Comparison of ENCODE assay signal across 8 mouse cellular contexts in the genomic region with DNA sequence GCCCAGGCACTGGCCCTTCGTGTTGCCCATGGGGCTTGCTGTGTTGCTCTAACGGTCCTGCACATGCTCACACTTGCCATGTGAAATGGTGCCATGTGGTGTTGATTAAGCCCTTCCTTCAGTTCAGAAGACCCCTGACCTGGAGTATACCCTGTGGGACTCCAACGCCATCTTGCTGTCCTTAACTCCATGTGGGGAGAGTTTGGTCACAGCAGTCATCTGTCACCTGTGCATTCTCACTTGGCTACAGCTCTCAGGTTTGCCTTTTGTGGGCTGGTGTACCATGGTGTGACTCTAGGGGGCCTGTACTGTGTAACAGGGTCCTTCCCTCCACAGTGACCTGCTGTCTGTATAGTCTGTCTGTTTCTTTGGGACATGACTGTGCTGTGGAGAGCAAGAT.
DNase-seq lines count a peak whose midpoint lies in the region; ATAC-seq and TF ChIP-seq lines count a peak whose summit lies in the region.

No protein-coding gene starts in this region.

- no peaks in the 10 kb centered on the region for H3K36me3 ChIP-seq in kidney, postnatal 0 days (ENCODE audit: insufficient read depth, low read length)
- no peaks in the 10 kb centered on the region for H3K36me3 ChIP-seq in embryonic facial prominence, embryonic 11.5 days (replicated peaks; ENCODE audit: control insufficient read depth, insufficient read depth, low read depth, low read length)
- H3K36me3 ChIP-seq in intestine, embryonic 15.5 days: no peaks in the 10 kb centered on the region

- no peak overlapping the region for H3K4me2 ChIP-seq in kidney, postnatal 0 days (ENCODE audit: low read length)
- peak overlapping the region; percentile 38 for H3K4me2 ChIP-seq in embryonic facial prominence, embryonic 11.5 days (ENCODE audit: low read depth, low read length)
- peak overlapping the region; percentile 47 for H3K4me2 ChIP-seq in intestine, embryonic 15.5 days (replicated peaks)

- H3K27ac ChIP-seq in kidney, postnatal 0 days: peak overlapping the region; percentile 88
- H3K27ac ChIP-seq in embryonic facial prominence, embryonic 11.5 days (replicated peaks; ENCODE audit: low read depth, low read length): peak overlapping the region; percentile 86
- peak overlapping the region; percentile 88 for H3K27ac ChIP-seq in intestine, embryonic 15.5 days

- H3K9me3 ChIP-seq in kidney, postnatal 0 days (replicated peaks; ENCODE audit: low read length): no peaks in the 10 kb centered on the region
- H3K9me3 ChIP-seq in embryonic facial prominence, embryonic 11.5 days (replicated peaks; ENCODE audit: control insufficient read depth, low read length): no peaks in the 10 kb centered on the region
- no peaks in the 10 kb centered on the region for H3K9me3 ChIP-seq in intestine, embryonic 15.5 days

- peak; percentile 27; the same call in 1 of the 2 replicates for TF ChIP-seq CTCF in kidney, postnatal 0 days (IDR thresholded peaks at IDR 0.05; ENCODE audit: low read depth)

- ATAC-seq in kidney, postnatal 0 days (replicated peaks; ENCODE audit: low FRiP score, low read depth): no peak
- ATAC-seq in embryonic facial prominence, embryonic 11.5 days (replicated peaks; ENCODE audit: insufficient number of reproducible peaks, low FRiP score, low TSS enrichment, low read depth): 0 out of 2 replicates have a peak, but pooled peaks have one; percentile 12
- no peak for ATAC-seq in intestine, embryonic 15.5 days
- no peak for ATAC-seq in megakaryocyte-erythroid progenitor cell, adult 5-6 weeks (replicated peaks; ENCODE audit: low FRiP score, low TSS enrichment, poor library complexity, severe bottlenecking)

- no peak overlapping the region for H3K4me3 ChIP-seq in kidney, postnatal 0 days (replicated peaks; ENCODE audit: low read depth, low read length)
- no peak overlapping the region for H3K4me3 ChIP-seq in embryonic facial prominence, embryonic 11.5 days (ENCODE audit: low read depth, low read length)
- H3K4me3 ChIP-seq in intestine, embryonic 15.5 days (replicated peaks): no peak overlapping the region

- DNase-seq in kidney, postnatal 0 days (ENCODE audit: low spot score): no peak
- DNase-seq in kidney, adult 8-10 months: no peak
- peak; percentile 72 for DNase-seq in embryonic facial prominence, embryonic 11.5 days (ENCODE audit: low spot score)
- DNase-seq in retina, embryonic 14.5 days (ENCODE audit: low spot score): peak; percentile 37
- DNase-seq in layer of hippocampus, adult 11-12 months (ENCODE audit: low spot score): no peak
- no peak for DNase-seq in spleen, postnatal 36 days (ENCODE audit: low spot score in 2 of 2)

- peaks cover 56% of the 10 kb centered on the region for H3K4me1 ChIP-seq in kidney, postnatal 0 days (replicated peaks; ENCODE audit: insufficient read depth, low read length)
- H3K4me1 ChIP-seq in embryonic facial prominence, embryonic 11.5 days (ENCODE audit: control insufficient read depth, insufficient read depth, low read length): peaks cover 38% of the 10 kb centered on the region
- peaks cover 78% of the 10 kb centered on the region for H3K4me1 ChIP-seq in intestine, embryonic 15.5 days (replicated peaks)

- no peaks in the 10 kb centered on the region for H3K27me3 ChIP-seq in kidney, postnatal 0 days (ENCODE audit: insufficient read depth, low read length)
- H3K27me3 ChIP-seq in embryonic facial prominence, embryonic 11.5 days (ENCODE audit: control insufficient read depth, insufficient read depth, low read length): no peaks in the 10 kb centered on the region
- no peaks in the 10 kb centered on the region for H3K27me3 ChIP-seq in intestine, embryonic 15.5 days (replicated peaks)

- no peak overlapping the region for H3K9ac ChIP-seq in kidney, postnatal 0 days (ENCODE audit: low read depth, low read length)
- peak overlapping the region; percentile 30; the same call in 1 of the 2 replicates for H3K9ac ChIP-seq in embryonic facial prominence, embryonic 11.5 days (replicated peaks; ENCODE audit: low read length)
- no peak overlapping the region for H3K9ac ChIP-seq in intestine, embryonic 15.5 days

- WGBS in kidney, postnatal 0 days: 41% methylated on average over 3 of the region's 3 CpGs
- 13% methylated on average over 3 of the region's 3 CpGs for WGBS in embryonic facial prominence, embryonic 11.5 days
- WGBS in intestine, embryonic 15.5 days: 55% methylated on average over 3 of the region's 3 CpGs

Comparison
In these comparisons a context has a peak if more than half of its experiments do, and no peak if none do; other contexts are left out.
1. DNase-seq: peak in embryonic facial prominence, embryonic 11.5 days (single experiment) and retina, embryonic 14.5 days (single experiment); none in kidney, postnatal 0 days (single experiment), kidney, adult 8-10 months (0 of 2), layer of hippocampus, adult 11-12 months (single experiment) and spleen, postnatal 36 days (0 of 2).
2. Peak in every context shown above with its lines, with median percentiles within 50 percentile points of each other: H3K27ac ChIP-seq.